Mouse (Mus musculus) heart, adult 11 months (tissue): Measurements from ENCODE around the gene Rassf1.

Experiments
- DNase-seq: peaks from one replicate; pipeline ENCODE4 v3.0.0; 2022

The Rassf1 gene

GRCm38 (mm10) chr9:107541005-107541404, 10.3 kb upstream of the Rassf1 start:
- DNase-seq, result peak; percentile 93

- DNase-seq, result peak; percentile 99
Observed at GRCm38 (mm10) chr9:107541474-107542351, 9.6 kb upstream of the Rassf1 start, which contains the start of the genes Cyb561d2 and Nprl2. Cyb561d2 (minus strand) TSS chr9:107542193. Nprl2 (plus strand) TSS chr9:107542226.

- DNase-seq, result no peak
Observed at GRCm38 (mm10) chr9:107542352-107542686, 9.0 kb upstream of the Rassf1 start.

- DNase-seq, result peak; percentile 92
Observed at GRCm38 (mm10) chr9:107542721-107543120, 8.6 kb upstream of the Rassf1 start.

- DNase-seq, result no peak
Observed at GRCm38 (mm10) chr9:107543299-107543698, 8.1 kb upstream of the Rassf1 start.

- peak; percentile 92 for DNase-seq
Observed at GRCm38 (mm10) chr9:107544196-107544700, 7.1 kb upstream of the Rassf1 start.

GRCm38 (mm10) chr9:107544729-107545128, 6.6 kb upstream of the Rassf1 start:
- peak; percentile 92 for DNase-seq

- DNase-seq, result peak; percentile 95
Observed at GRCm38 (mm10) chr9:107545199-107545598, 6.2 kb upstream of the Rassf1 start.

- DNase-seq, result peak; percentile 96
Observed at GRCm38 (mm10) chr9:107545602-107546001, 5.8 kb upstream of the Rassf1 start.

GRCm38 (mm10) chr9:107547026-107547425, 4.3 kb upstream of the Rassf1 start, which contains the start of gene Zmynd10:
Zmynd10 (plus strand) TSS chr9:107547298.
- peak; percentile 99 for DNase-seq

- peak; percentile 91 for DNase-seq
Observed at GRCm38 (mm10) chr9:107547957-107548356, 3.4 kb upstream of the Rassf1 start.

GRCm38 (mm10) chr9:107548820-107549219, 2.5 kb upstream of the Rassf1 start:
- peak; percentile 92 for DNase-seq

GRCm38 (mm10) chr9:107549297-107550074, 1.9 kb upstream of the Rassf1 start:
- DNase-seq, result peak; percentile 94

GRCm38 (mm10) chr9:107550491-107551116, 751 bp upstream of the Rassf1 start:
- DNase-seq, result peak; percentile 96

GRCm38 (mm10) chr9:107551890-107552355, 568 bp downstream of the Rassf1 start:
- DNase-seq, result no peak

- DNase-seq, result peak; percentile 94
Observed at GRCm38 (mm10) chr9:107552690-107553393, 1.5 kb downstream of the Rassf1 start.

- peak; percentile 95 for DNase-seq
Observed at GRCm38 (mm10) chr9:107553541-107554318, 2.4 kb downstream of the Rassf1 start.

GRCm38 (mm10) chr9:107554319-107554825, 3.0 kb downstream of the Rassf1 start:
- DNase-seq, result peak; percentile 100

- DNase-seq, result peak; percentile 99
Observed at GRCm38 (mm10) chr9:107555031-107555457, 3.7 kb downstream of the Rassf1 start.

GRCm38 (mm10) chr9:107555701-107556100, 4.3 kb downstream of the Rassf1 start:
- DNase-seq, result no peak

GRCm38 (mm10) chr9:107556346-107556745, 5.0 kb downstream of the Rassf1 start:
- DNase-seq, result no peak
